Mouse (Mus musculus): ENCODE measurements at regions not wholly inside any gene's neighbourhood (a gene's known extent, or its start where the extent isn't known, plus 50 kb on each side); places are given as distances from the start of the nearest gene placed in this dataset.

GRCm38 (mm10) chr1:57666179-57666693 is 107.7 kb upstream of the Spats2l start:
- no peak for DNase-seq

- DNase-seq, result no peak
These were observed 100.5 kb upstream of the Spats2l start for GRCm38 (mm10) chr1:57673415-57673814.

- no peak for DNase-seq
These were observed 99.8 kb upstream of the Spats2l start for GRCm38 (mm10) chr1:57673957-57674699.

GRCm38 (mm10) chr1:57684387-57685162 is 89.4 kb upstream of the Spats2l start:
- no peak for DNase-seq

- no peak for DNase-seq
These were observed 84.7 kb upstream of the Spats2l start for GRCm38 (mm10) chr1:57689253-57689652.

GRCm38 (mm10) chr1:57707906-57708305 is 66.1 kb upstream of the Spats2l start:
- DNase-seq, result no peak

GRCm38 (mm10) chr1:57712916-57713503 is 61.0 kb upstream of the Spats2l start:
- no peak for DNase-seq

- peak; percentile 2 for DNase-seq
These were observed 56.7 kb upstream of the Spats2l start for GRCm38 (mm10) chr1:57717139-57717800.

- no peak for DNase-seq
These were observed 55.6 kb upstream of the Spats2l start for GRCm38 (mm10) chr1:57718409-57718808.

All from lung, postnatal 14 days (tissue).